Mouse (Mus musculus) olfactory bulb, adult 2 months (tissue): ENCODE measurements around the gene Wdsub1.

ENCODE experiments used
- CTCF ChIP-seq: fragments of 200-500 bp; IDR thresholded peaks from 2 replicates; pipeline ENCODE4 v1.5.1; 2012; ENCODE audit warnings: low read depth, mild to moderate bottlenecking, low read length, moderate library complexity; ENCODE audit not compliant: insufficient read depth
- POLR2A ChIP-seq: fragments of 200-500 bp; IDR thresholded peaks from 2 replicates; pipeline ENCODE4 v1.6.1; 2012; ENCODE audit warnings: mild to moderate bottlenecking, low read depth, low read length, moderate library complexity; ENCODE audit not compliant: insufficient read depth

DNA sequence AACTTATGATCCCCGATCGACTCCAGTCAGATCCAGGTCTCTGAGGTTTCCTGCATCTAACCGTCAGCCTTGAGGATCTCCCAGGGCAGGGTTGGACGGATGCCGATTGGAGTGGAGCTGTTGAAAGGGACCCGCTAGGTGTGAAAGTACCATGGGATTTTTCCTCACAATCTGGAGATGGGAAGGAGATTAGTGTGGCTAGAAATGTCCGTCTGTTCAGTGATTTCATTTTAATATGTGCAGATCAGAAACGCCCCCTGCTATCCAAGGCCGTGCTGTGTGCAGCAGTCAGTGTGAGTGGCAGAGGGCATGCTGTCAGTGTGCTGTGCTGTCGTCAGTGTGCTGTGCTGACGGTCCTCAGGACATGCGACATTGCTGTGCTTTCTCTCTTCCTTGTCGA lies 68.9 kb downstream of the Wdsub1 start:
- TF ChIP-seq CTCF (no peak), POLR2A (no peak)
